Mouse (Mus musculus): Measurements from ENCODE around the gene Retnlb.
"Not testable (repeated sequence)": the region's sequence is repeated elsewhere in the genome, so short reads cannot be mapped to it uniquely, and the experiment has no call there.

Retnlb gene

GRCm38 (mm10) chr16:48816695-48817094 lies at the start of gene Retnlb:
Gene Retnlb (plus strand): TSS chr16:48816856.
- DNase-seq, result no peak

- DNase-seq, result no peak
These were observed 47.5 kb upstream of the Retnlb start for GRCm38 (mm10) chr16:48769183-48769582.

- no peak for DNase-seq
These were observed 44.6 kb upstream of the Retnlb start, which contains the start of gene Trat1 for GRCm38 (mm10) chr16:48771971-48772445. Gene Trat1 (minus strand): TSS chr16:48772021.

GRCm38 (mm10) chr16:48777254-48777653 lies 39.4 kb upstream of the Retnlb start:
- no peak for DNase-seq

- DNase-seq, result no peak
These were observed 30.4 kb upstream of the Retnlb start for GRCm38 (mm10) chr16:48786258-48786657.

GRCm38 (mm10) chr16:48788704-48789185 lies 27.9 kb upstream of the Retnlb start:
- DNase-seq, result no peak

GRCm38 (mm10) chr16:48798285-48798684 lies 18.4 kb upstream of the Retnlb start:
- DNase-seq, result no peak

- DNase-seq, result no peak
These were observed 17.2 kb upstream of the Retnlb start for GRCm38 (mm10) chr16:48799470-48799869.

- no peak for DNase-seq
These were observed 15.8 kb upstream of the Retnlb start for GRCm38 (mm10) chr16:48800906-48801305.

- no peak for DNase-seq
These were observed 11.2 kb upstream of the Retnlb start for GRCm38 (mm10) chr16:48805412-48805811.

- no peak for DNase-seq
These were observed 10.1 kb upstream of the Retnlb start for GRCm38 (mm10) chr16:48806521-48806920.

- DNase-seq, result no peak
These were observed 7.3 kb upstream of the Retnlb start for GRCm38 (mm10) chr16:48809374-48809773.

- no peak for DNase-seq
These were observed 4.7 kb upstream of the Retnlb start for GRCm38 (mm10) chr16:48811881-48812436.

GRCm38 (mm10) chr16:48818524-48818923 lies 1.9 kb downstream of the Retnlb start:
- DNase-seq, result no peak

- DNase-seq, result no peak
These were observed 9.8 kb downstream of the Retnlb start for GRCm38 (mm10) chr16:48826474-48826873.

GRCm38 (mm10) chr16:48827625-48828024 lies 11.0 kb downstream of the Retnlb start:
- no peak for DNase-seq

- DNase-seq, result no peak
These were observed 12.4 kb downstream of the Retnlb start for GRCm38 (mm10) chr16:48829060-48829459.

GRCm38 (mm10) chr16:48832055-48832454 lies 15.4 kb downstream of the Retnlb start:
- DNase-seq, result no peak

GRCm38 (mm10) chr16:48833626-48834025 lies 17.0 kb downstream of the Retnlb start:
- not testable (repeated sequence) for DNase-seq

- DNase-seq, result no peak
These were observed 25.6 kb downstream of the Retnlb start, which contains the start of gene Retnla for GRCm38 (mm10) chr16:48842266-48842665. Gene Retnla (plus strand): TSS chr16:48842551.

- no peak for DNase-seq
These were observed 27.2 kb downstream of the Retnlb start for GRCm38 (mm10) chr16:48843671-48844386.

GRCm38 (mm10) chr16:48865004-48865403 lies 48.3 kb downstream of the Retnlb start:
- not testable (repeated sequence) for DNase-seq

GRCm38 (mm10) chr16:48867690-48868089 lies 51.0 kb downstream of the Retnlb start:
- no peak for DNase-seq

Data from retina, postnatal 1 day (tissue).